Mouse (Mus musculus) stomach, embryonic 15.5 days (tissue): ENCODE data around the gene Asic2. TPM values are rescaled to one million over a fixed set of nuclear protein-coding genes. Genes with fewer than 3 reads are reported as not detected.

Experiments
- ATAC-seq: fragments of 200-750 bp; cut with Nextera tagmentation; 2 replicates; pipeline ENCODE4 v1.8.0; 2017; ENCODE audit warnings: low read depth, moderate number of reproducible peaks, moderate TSS enrichment; ENCODE audit not compliant: insufficient read depth, low FRiP score
- H3K27ac ChIP-seq: fragments of 300-500 bp; sonication (generic); 2 replicates; pipeline ENCODE4 v1.5.1; 2015; ENCODE audit warnings: mild to moderate bottlenecking, inconsistent platforms
- H3K27me3 ChIP-seq: fragments of 300-500 bp; sonication (generic); replicated peaks from 2 replicates; pipeline ENCODE4 v1.6.1; 2015; ENCODE audit warnings: inconsistent platforms
- H3K36me3 ChIP-seq: fragments of 300-500 bp; sonication (generic); 2 replicates; pipeline ENCODE4 v1.6.1; 2015; ENCODE audit warnings: inconsistent platforms
- H3K4me1 ChIP-seq: fragments of 300-500 bp; sonication (generic); 2 replicates; pipeline ENCODE4 v1.6.1; 2015; ENCODE audit warnings: inconsistent platforms
- H3K4me2 ChIP-seq: fragments of 300-500 bp; sonication (generic); 2 replicates; pipeline ENCODE4 v1.6.1; 2015; ENCODE audit warnings: mild to moderate bottlenecking, inconsistent platforms
- H3K4me3 ChIP-seq: fragments of 300-500 bp; sonication (generic); replicated peaks from 2 replicates; pipeline ENCODE4 v1.5.1; 2015; ENCODE audit warnings: inconsistent platforms
- H3K9ac ChIP-seq: fragments of 300-500 bp; sonication (generic); 2 replicates; pipeline ENCODE4 v1.6.1; 2015; ENCODE audit warnings: inconsistent platforms
- H3K9me3 ChIP-seq: fragments of 300-500 bp; sonication (generic); 2 replicates; pipeline ENCODE4 v1.6.1; 2016; ENCODE audit warnings: inconsistent platforms
- WGBS: fragments of 180-500 bp; shearing (Covaris S2); methylation state at CpG from one replicate; pipeline ENCODE4 v1.1.7; 2015; 5-methylcytosine and 5-hydroxymethylcytosine counted together
- polyA plus RNA-seq: library from polyadenylated mRNA; unstranded; fragments of >200 nt; fragmentation: Nextera tagmentation; extraction: Ambion mirVana; gene quantifications from 2 replicates; pipeline ENCODE4 v1.2.1, GENCODE M21; 2015

Asic2 gene
- polyA plus RNA-seq, 1 experiment from 2014 or later: 0.65 TPM

DNA sequence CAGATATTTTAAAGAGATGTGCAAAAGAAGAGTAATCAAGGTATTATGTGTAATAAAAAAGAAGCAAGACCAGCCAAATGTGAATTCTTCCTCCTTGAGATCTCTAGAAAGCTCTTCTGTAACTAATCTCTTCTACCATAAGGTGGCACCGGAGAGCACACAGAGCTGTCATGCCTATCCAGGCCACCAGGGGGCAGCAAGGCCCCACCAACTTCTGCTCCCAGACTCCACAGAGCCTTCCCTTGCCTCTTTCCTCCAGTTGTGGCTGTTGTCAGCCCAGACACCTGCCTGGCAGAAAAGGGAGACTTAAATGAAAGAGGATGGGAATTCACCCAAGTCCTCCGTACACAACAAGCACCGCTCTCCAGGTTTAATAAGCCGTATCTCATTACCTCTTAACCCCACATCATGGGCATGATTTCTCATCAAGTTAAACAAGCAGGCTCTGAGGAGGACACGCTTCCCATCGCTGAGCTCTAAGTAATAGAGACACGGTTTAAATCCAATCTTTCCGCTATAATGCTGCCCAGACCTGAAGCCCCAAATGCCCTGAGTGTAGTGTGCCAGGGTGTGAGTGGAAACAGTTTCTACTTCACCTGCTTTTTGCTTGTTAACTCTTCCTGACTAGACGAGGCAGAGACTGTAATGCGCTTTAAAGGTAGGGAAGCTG lies 28.1 kb upstream of the Asic2 start:
- no peaks in the 10 kb centered on the region for H3K4me1 ChIP-seq
- no peaks in the 10 kb centered on the region for H3K36me3 ChIP-seq
- ATAC-seq: no peak
- H3K9me3 ChIP-seq: no peaks in the 10 kb centered on the region
- H3K9ac ChIP-seq: no peak overlapping the region
- H3K4me2 ChIP-seq: no peak overlapping the region
- no peak overlapping the region for H3K4me3 ChIP-seq
- no peak overlapping the region for H3K27ac ChIP-seq
- H3K27me3 ChIP-seq: no peaks in the 10 kb centered on the region
- whole genome bisulfite sequencing: 69% methylated on average over 10 of the region's 10 CpGs

DNA sequence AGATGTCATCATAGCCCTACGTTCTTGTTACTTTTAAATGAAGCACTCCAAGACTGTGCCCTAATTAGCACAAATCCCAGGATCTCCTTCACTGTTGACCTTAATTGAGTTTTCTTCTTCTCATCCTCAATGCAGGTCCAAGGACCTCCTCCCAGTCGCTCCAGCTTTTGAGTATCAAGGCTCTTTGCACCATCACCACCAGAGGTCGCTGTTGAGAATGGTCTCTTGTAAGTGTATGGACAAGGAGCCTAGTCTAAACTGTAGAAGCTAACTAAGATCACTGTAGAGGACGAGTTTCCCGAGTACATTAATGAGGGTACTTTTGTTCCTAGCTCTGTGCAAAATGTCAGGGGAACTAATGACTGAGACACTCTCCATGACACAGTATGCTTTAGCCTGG lies 14.9 kb upstream of the Asic2 start:
- H3K27ac ChIP-seq: no peak overlapping the region
- no peak overlapping the region for H3K4me2 ChIP-seq
- no peaks in the 10 kb centered on the region for H3K36me3 ChIP-seq
- H3K4me3 ChIP-seq: no peak overlapping the region
- no peaks in the 10 kb centered on the region for H3K4me1 ChIP-seq
- no peaks in the 10 kb centered on the region for H3K27me3 ChIP-seq
- WGBS: 39% methylated on average over 5 of the region's 5 CpGs
- no peaks in the 10 kb centered on the region for H3K9me3 ChIP-seq
- no peak overlapping the region for H3K9ac ChIP-seq
- no peak for ATAC-seq

DNA sequence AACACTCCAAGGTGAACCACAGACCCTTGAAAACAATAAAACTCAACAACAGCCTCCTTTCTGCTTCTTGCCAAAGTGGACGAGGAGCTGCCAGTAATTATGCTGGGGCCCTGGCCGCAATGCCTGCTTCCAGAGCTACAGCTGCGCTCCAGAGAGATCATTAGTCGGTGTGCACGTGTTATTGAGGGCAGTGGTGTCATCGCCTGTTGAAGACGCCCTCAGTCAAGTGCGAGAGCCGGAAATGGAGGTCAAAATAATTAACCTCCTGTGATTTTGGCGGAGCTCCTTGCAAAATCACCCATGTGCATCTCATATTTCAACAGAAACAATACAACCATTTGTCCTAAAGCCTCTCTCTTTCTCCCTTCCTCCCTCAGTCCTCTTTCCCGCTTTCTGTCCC lies 13.9 kb upstream of the Asic2 start:
- no peaks in the 10 kb centered on the region for H3K36me3 ChIP-seq
- H3K27me3 ChIP-seq: no peaks in the 10 kb centered on the region
- no peaks in the 10 kb centered on the region for H3K4me1 ChIP-seq
- H3K27ac ChIP-seq: no peak overlapping the region
- no peak for ATAC-seq
- no peak overlapping the region for H3K4me3 ChIP-seq
- no peak overlapping the region for H3K4me2 ChIP-seq
- 41% methylated on average over 11 of the region's 11 CpGs for WGBS
- H3K9ac ChIP-seq: no peak overlapping the region
- no peaks in the 10 kb centered on the region for H3K9me3 ChIP-seq

DNA sequence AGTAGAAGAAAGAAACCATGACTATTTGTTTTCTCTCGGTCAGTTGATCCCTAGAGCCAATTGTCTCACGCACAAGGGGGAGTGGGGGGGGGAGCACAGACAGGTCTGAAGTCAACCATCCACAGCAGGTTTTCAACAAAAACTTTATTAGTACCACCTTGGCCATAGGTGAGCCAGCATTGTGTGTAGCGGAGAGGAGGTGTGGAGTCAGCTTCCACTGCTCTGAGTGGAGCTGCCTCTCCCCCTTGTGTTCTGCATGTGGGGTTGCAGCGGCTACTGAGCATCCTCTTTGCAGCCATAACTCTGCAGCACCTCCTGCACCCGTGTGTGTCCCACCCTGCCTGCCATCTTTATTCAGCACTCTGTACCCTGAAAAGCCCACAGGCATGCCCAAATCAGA lies 6.3 kb upstream of the Asic2 start:
- Histone ChIP-seq H3K4me3 (no peak overlapping the region), H3K36me3 (no peaks in the 10 kb centered on the region), H3K9ac (no peak overlapping the region), H3K9me3 (no peaks in the 10 kb centered on the region), H3K4me2 (no peak overlapping the region), H3K4me1 (no peaks in the 10 kb centered on the region), H3K27ac (no peak overlapping the region), H3K27me3 (peaks cover 10% of the 10 kb centered on the region)
- 22% methylated on average over 5 of the region's 5 CpGs for WGBS
- ATAC-seq: no peak

DNA sequence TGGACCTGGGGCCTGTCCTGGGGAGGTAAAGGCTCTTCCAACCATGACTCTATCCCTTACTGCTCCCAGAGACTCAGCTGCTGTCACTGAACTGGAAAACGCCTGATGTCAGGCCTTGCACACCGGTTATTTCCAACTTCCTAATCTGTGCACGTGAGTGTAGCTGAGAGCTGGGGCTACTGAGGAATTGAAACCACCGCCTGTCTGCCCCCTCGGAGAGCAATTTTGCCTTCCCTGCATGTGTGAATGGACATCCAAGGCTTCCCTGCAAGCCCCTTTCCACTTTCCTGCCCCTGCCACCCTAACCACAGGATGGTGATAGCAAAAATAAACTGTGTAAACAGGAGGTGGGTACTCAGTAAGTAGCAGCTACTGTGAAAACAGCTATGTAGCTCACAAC lies 5.4 kb upstream of the Asic2 start:
- no peak overlapping the region for H3K9ac ChIP-seq
- 0 out of 2 replicates have a peak, but pooled peaks cover under 1% of the 10 kb centered on the region for H3K4me1 ChIP-seq
- H3K27ac ChIP-seq: no peak overlapping the region
- peaks cover 16% of the 10 kb centered on the region for H3K27me3 ChIP-seq
- H3K4me2 ChIP-seq: no peak overlapping the region
- no peak for ATAC-seq
- 39% methylated on average over 5 of the region's 5 CpGs for WGBS
- H3K9me3 ChIP-seq: no peaks in the 10 kb centered on the region
- no peaks in the 10 kb centered on the region for H3K36me3 ChIP-seq
- no peak overlapping the region for H3K4me3 ChIP-seq

DNA sequence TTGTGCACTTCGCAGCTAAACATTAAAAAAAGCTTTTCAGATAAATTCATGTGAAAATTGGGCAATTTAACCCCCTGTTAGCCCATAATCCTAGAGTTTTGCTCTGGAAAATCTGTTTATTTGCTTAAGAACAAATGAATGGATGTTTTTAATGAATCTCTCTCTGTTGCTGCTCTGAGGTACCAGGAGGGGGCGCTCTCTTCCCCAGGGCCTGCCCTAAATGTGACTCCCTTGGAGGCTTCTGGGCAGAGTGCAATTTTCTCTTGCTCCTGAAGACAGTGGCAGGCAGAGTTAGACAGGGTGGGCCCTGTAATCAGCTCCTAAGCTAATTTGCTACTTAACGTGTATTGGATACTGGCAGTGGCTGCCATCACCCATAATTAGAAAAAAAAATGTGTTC lies 3.8 kb upstream of the Asic2 start:
- no peak overlapping the region for H3K9ac ChIP-seq
- H3K36me3 ChIP-seq: no peaks in the 10 kb centered on the region
- WGBS: 53% methylated on average over 3 of the region's 3 CpGs
- no peak overlapping the region for H3K27ac ChIP-seq
- H3K4me2 ChIP-seq: no peak overlapping the region
- no peak overlapping the region for H3K4me3 ChIP-seq
- 0 out of 2 replicates have a peak, but pooled peaks cover 3% of the 10 kb centered on the region for H3K4me1 ChIP-seq
- H3K27me3 ChIP-seq: peaks cover 33% of the 10 kb centered on the region
- no peak for ATAC-seq
- H3K9me3 ChIP-seq: no peaks in the 10 kb centered on the region

DNA sequence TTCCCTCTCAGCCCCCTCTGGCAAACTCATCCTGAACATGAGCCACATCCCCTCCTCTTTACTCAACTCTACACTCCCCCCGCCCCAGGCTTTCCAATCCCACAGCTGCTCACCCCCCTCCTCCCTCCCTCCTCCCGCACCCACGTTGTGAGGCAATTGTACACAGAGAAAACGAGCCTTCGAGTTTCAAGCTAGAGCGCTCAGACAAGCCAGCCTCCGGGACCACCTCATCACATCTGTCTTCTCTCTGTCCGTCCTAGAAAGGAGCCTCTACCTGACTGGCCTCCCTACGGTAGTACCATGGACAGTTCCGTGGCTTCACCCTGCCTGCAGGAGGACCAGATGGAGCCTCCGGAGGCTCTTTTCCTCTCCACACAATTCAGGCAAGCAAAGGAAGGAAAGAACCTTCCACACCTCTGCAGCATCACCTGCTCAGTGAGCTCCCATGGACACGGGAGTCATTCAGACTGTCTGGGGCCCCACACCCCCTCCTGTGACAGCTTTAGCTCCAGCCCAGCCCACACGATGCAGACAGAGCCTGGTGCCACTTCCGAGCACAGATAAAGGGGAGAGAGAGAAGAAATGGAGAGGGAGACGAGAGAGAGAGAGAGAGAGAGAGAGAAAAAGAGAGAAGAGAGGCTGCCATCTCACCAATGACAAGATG lies 1.5 kb downstream of the Asic2 start:
- 12% methylated on average over 15 of the region's 15 CpGs for WGBS
- H3K27me3 ChIP-seq: peaks cover 36% of the 10 kb centered on the region

DNA sequence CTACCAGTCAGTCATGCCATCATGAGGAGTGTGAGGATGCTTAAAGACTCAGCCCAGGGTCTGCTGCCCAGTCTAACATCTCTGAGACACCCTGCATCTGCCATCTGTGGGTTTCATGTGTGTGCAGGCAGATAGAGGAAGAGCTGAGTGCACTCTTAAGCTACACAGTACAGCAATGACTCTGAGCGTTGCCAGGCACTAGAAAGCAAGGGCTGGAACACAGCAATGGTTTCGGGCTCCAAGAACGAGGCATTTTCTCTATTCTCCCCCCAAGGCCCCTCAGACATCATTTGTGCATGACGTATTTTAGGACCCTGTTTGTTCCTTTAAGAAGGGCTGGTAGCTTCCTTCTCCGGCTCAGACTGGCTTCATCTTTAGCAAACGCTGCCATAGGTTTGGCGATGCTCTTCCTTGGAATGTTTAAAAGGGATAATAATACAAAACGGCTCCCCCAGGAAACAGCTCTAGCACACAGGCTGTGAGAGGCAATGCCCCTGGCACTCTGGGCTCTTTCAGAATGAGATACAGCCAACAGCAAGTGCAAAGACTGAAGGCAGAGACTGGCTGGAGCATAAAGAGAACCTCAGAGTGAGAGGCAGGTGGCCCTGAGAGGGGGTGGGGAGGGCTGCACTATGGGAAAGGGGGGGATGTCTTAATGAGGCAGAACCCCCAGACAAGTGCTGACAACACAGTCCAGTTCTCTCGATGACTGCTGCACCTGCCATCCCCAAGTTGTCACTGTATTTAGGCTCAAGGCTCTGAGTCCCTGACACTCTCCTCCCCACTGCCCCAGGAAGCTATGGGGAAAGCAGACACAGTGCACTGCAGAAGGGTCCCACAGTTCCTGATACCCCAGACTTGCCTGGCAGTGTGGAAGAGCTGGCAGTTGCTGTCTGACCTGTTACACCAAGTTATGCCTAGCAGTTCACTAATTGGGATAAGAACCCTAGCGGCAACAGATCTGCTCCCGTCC lies 2.3 kb downstream of the Asic2 start:
- Histone ChIP-seq H3K4me2 (no peak overlapping the region), H3K27me3 (peaks cover 36% of the 10 kb centered on the region), H3K9me3 (no peaks in the 10 kb centered on the region), H3K4me1 (0 out of 2 replicates have a peak, but pooled peaks cover 3% of the 10 kb centered on the region), H3K27ac (no peak overlapping the region), H3K9ac (no peak overlapping the region), H3K36me3 (no peaks in the 10 kb centered on the region), H3K4me3 (no peak overlapping the region)
- WGBS: 61% methylated on average over 11 of the region's 11 CpGs
- ATAC-seq: no peak

More for the DNA sequence above, 1.5 kb downstream of the Asic2 start:
- 0 out of 2 replicates have a peak, but pooled peaks cover 3% of the 10 kb centered on the region for H3K4me1 ChIP-seq
- no peak overlapping the region for H3K4me3 ChIP-seq
- H3K9me3 ChIP-seq: no peaks in the 10 kb centered on the region
- H3K4me2 ChIP-seq: no peak overlapping the region
- no peak overlapping the region for H3K27ac ChIP-seq
- H3K9ac ChIP-seq: no peak overlapping the region
- no peaks in the 10 kb centered on the region for H3K36me3 ChIP-seq
- ATAC-seq: no peak

DNA sequence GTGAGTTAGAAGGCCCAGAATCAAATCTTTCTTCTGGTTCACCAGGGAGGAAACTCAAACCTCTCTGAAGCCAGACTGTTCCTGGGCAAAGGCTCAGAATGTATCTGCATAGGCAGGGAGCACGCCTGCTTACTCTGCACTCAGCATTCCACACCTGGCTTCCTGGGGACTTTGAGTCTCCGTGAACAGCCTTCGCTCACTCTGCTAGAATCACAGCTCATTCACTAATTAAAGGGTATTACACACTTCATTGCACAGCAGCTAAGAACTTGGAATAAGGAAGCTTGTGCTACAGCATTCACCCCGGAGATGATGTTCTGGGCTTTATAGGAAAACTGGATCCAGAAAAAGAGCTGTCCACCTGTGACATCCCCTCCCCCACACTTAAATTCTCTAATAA lies 3.7 kb downstream of the Asic2 start:
- ATAC-seq: no peak
- 0 out of 2 replicates have a peak, but pooled peaks cover 3% of the 10 kb centered on the region for H3K4me1 ChIP-seq
- no peak overlapping the region for H3K9ac ChIP-seq
- H3K27ac ChIP-seq: no peak overlapping the region
- 79% methylated on average over 4 of the region's 4 CpGs for WGBS
- no peak overlapping the region for H3K4me2 ChIP-seq
- no peaks in the 10 kb centered on the region for H3K36me3 ChIP-seq
- H3K4me3 ChIP-seq: no peak overlapping the region
- H3K9me3 ChIP-seq: no peaks in the 10 kb centered on the region
- H3K27me3 ChIP-seq: peaks cover 25% of the 10 kb centered on the region

DNA sequence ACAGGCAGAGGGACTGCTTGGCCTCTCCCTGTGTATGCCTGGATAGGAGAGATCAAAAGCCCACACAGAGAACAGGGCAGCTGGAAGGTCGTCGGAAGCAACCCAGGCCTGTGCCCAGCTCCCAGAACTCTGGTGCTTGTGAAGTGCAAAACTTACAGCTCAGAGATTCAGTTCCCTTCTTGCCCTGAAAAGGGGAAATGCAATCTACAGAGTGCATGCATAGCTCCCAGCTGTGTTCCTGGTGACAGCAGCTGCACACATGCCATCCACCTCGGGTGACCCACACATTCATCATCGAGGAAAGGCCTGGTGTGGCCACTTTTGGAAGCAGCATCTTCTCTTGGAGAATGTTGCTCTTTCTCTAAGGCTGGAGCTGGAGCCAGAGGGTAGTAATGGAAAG lies 13.9 kb downstream of the Asic2 start:
- H3K36me3 ChIP-seq: no peaks in the 10 kb centered on the region
- 47% methylated on average over 4 of the region's 4 CpGs for WGBS
- no peak for ATAC-seq
- no peaks in the 10 kb centered on the region for H3K27me3 ChIP-seq
- H3K9me3 ChIP-seq: no peaks in the 10 kb centered on the region
- no peak overlapping the region for H3K27ac ChIP-seq
- no peak overlapping the region for H3K9ac ChIP-seq
- H3K4me3 ChIP-seq: no peak overlapping the region
- no peak overlapping the region for H3K4me2 ChIP-seq
- H3K4me1 ChIP-seq: no peaks in the 10 kb centered on the region

DNA sequence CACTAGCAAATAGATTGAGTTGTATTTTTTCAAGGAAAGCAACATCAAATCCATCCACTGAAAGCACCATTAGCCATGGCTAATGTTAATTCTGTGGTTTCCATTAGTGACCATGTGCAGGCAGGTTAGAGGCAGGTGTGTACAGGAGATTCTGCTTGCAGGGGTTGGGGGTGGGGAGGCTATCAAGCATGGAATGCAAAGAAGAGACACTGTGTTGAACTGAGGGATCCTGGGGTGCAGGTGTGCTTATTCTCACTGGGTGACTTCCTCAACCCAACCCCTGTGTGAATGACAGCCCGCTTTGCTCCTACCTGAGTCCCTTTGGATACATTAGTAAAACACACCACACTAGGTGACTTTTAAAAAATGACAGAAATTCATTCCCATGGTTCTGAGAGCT lies 20.2 kb downstream of the Asic2 start:
- Histone ChIP-seq H3K27ac (no peak overlapping the region), H3K4me3 (no peak overlapping the region), H3K27me3 (no peaks in the 10 kb centered on the region), H3K9me3 (no peaks in the 10 kb centered on the region), H3K9ac (no peak overlapping the region), H3K36me3 (no peaks in the 10 kb centered on the region), H3K4me1 (no peaks in the 10 kb centered on the region), H3K4me2 (no peak overlapping the region)
- no peak for ATAC-seq
- WGBS: 66% methylated on average over 1 of the region's 1 CpGs

DNA sequence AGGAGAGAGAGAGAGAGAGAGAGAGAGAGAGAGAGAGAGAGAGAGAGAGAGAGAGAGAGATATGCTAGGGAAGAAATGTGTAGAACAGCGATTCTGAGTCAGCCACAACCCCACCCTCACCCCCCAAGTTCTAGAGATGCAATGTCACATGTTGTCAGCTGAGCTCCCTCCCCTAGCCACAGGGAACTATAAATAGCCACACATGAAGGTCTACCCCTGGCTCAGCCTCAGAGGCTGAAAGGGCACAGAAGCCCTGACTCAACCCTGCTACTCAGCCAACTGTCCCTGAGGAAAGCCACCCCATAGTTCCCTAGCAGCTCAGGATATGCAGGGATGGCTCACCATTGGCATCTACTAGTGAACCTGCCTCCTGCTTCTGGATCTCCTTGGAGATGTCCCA lies 26.1 kb downstream of the Asic2 start:
- 86% methylated on average over 1 of the region's 1 CpGs for WGBS
- Histone ChIP-seq H3K36me3 (no peaks in the 10 kb centered on the region), H3K4me3 (no peak overlapping the region)

More for the DNA sequence above, 26.1 kb downstream of the Asic2 start:
- H3K27ac ChIP-seq: no peak overlapping the region
- H3K27me3 ChIP-seq: no peaks in the 10 kb centered on the region
- no peak overlapping the region for H3K9ac ChIP-seq
- H3K9me3 ChIP-seq: no peaks in the 10 kb centered on the region
- H3K4me1 ChIP-seq: no peaks in the 10 kb centered on the region
- no peak for ATAC-seq
- no peak overlapping the region for H3K4me2 ChIP-seq
